Mouse (Mus musculus) kidney, adult 2 months (tissue): ENCODE data around the gene Selenop. TPM values are rescaled to one million over a fixed set of nuclear protein-coding genes. Genes with fewer than 3 reads are reported as not detected.
"Not testable (repeated sequence)": the region's sequence is repeated elsewhere in the genome, so short reads cannot be mapped to it uniquely, and the experiment has no call there.

Experiments
- DNase-seq: peaks from one replicate; pipeline ENCODE4 v3.0.0; 2021
- H3K27ac ChIP-seq: fragments of 200-500 bp; 2 replicates; pipeline ENCODE4 v1.5.1; 2012; ENCODE audit warnings: low read depth, low read length, control low read depth, inconsistent platforms; ENCODE audit not compliant: insufficient read depth
- H3K27me3 ChIP-seq: fragments of 200-500 bp; replicated peaks from 2 replicates; pipeline ENCODE4 v1.6.1; 2012; ENCODE audit warnings: mild to moderate bottlenecking, moderate library complexity, low read length, inconsistent platforms; ENCODE audit not compliant: control insufficient read depth, insufficient read depth
- H3K36me3 ChIP-seq: fragments of 200-500 bp; 2 replicates; pipeline ENCODE4 v1.6.1; 2012; ENCODE audit warnings: mild to moderate bottlenecking, moderate library complexity, low read length, inconsistent platforms; ENCODE audit not compliant: control insufficient read depth, insufficient read depth
- H3K4me1 ChIP-seq: fragments of 200-500 bp; 2 replicates; pipeline ENCODE4 v1.6.1; 2011; ENCODE audit warnings: low read length; ENCODE audit not compliant: control insufficient read depth, insufficient read depth
- H3K4me3 ChIP-seq: fragments of 200-500 bp; 2 replicates; pipeline ENCODE4 v1.5.1; 2011; ENCODE audit warnings: mild to moderate bottlenecking, low read depth, low read length, control low read depth; ENCODE audit not compliant: insufficient read depth
- CTCF ChIP-seq: fragments of 200-500 bp; conservative IDR thresholded peaks from 2 replicates; pipeline ENCODE4 v1.5.1; 2011; ENCODE audit warnings: low read depth, mild to moderate bottlenecking, control low read depth, low read length, moderate library complexity, mixed read lengths; ENCODE audit not compliant: insufficient read depth, insufficient read length
- POLR2A ChIP-seq: fragments of 200-500 bp; IDR thresholded peaks from one replicate; pipeline ENCODE4 v1.6.1; 2011; ENCODE audit warnings: low read depth, low read length, control low read depth
- WGBS: fragments of 180-500 bp; shearing (Covaris S2); methylation state at CpG from one replicate; pipeline ENCODE4 v1.1.7; 2018; 5-methylcytosine and 5-hydroxymethylcytosine counted together
- polyA plus RNA-seq: library from polyadenylated mRNA; depleted of rRNA; stranded (reverse); fragments of >200 nt; gene quantifications from 2 replicates; pipeline ENCODE4 v1.2.3, GENCODE M21; 2012; rRNA removed

Gene Selenop
- 451 and 505 TPM in 2 replicates for polyA plus RNA-seq

GRCm38 (mm10) chr15:3268247-3268646 lies at the start of gene Selenop:
Gene Selenop (plus strand): TSS chr15:3268547.
- Histone ChIP-seq H3K27ac (peak within 1 kb of the TSS; percentile 100; the same call in 1 of the 2 replicates), H3K36me3 (no peaks in the 10 kb centered on the region), H3K4me1 (peaks cover 16% of the 10 kb centered on the region), H3K4me3 (no peak within 1 kb of the TSS), H3K27me3 (no peaks in the 10 kb centered on the region)
- 97% methylated on average over 6 of the region's 6 CpGs for WGBS
- no peak for TF ChIP-seq CTCF
- TF ChIP-seq POLR2A = no peak
- DNase-seq = no peak

- not testable (repeated sequence) for H3K36me3 ChIP-seq, H3K27me3 ChIP-seq, DNase-seq, H3K4me1 ChIP-seq, H3K4me3 ChIP-seq, H3K27ac ChIP-seq
- 96% methylated on average over 4 of the region's 4 CpGs for WGBS
These were observed 49.7 kb upstream of the Selenop start for GRCm38 (mm10) chr15:3218668-3219067.

- Histone ChIP-seq H3K4me1 (peaks cover 6% of the 10 kb centered on the region; the same call in 1 of the 2 replicates), H3K27me3 (no peaks in the 10 kb centered on the region), H3K36me3 (no peaks in the 10 kb centered on the region), H3K27ac (no peak overlapping the region), H3K4me3 (no peak overlapping the region)
- no peak for DNase-seq
- TF ChIP-seq POLR2A (no peak), CTCF (no peak)
- 92% methylated on average over 5 of the region's 5 CpGs for whole genome bisulfite sequencing
These were observed 45.4 kb upstream of the Selenop start for GRCm38 (mm10) chr15:3222803-3223437.

- TF ChIP-seq POLR2A = no peak
- no peak for TF ChIP-seq CTCF
- H3K4me1 ChIP-seq = peaks cover 6% of the 10 kb centered on the region; the same call in 1 of the 2 replicates
- WGBS = 79% methylated on average over 3 of the region's 3 CpGs
- H3K4me3 ChIP-seq = no peak overlapping the region
- no peaks in the 10 kb centered on the region for H3K36me3 ChIP-seq
- no peak for DNase-seq
- H3K27me3 ChIP-seq = no peaks in the 10 kb centered on the region
- no peak overlapping the region for H3K27ac ChIP-seq
These were observed 41.8 kb upstream of the Selenop start for GRCm38 (mm10) chr15:3226573-3226972.

- no peaks in the 10 kb centered on the region for H3K27me3 ChIP-seq
- whole genome bisulfite sequencing = 48% methylated on average over 2 of the region's 2 CpGs
- peak; percentile 78 for DNase-seq
- H3K4me1 ChIP-seq = peaks cover 8% of the 10 kb centered on the region; the same call in 1 of the 2 replicates
- TF ChIP-seq CTCF (no peak), POLR2A (no peak)
- H3K36me3 ChIP-seq = no peaks in the 10 kb centered on the region
- no peak overlapping the region for H3K4me3 ChIP-seq
- peak overlapping the region; percentile 79 for H3K27ac ChIP-seq
These were observed 40.2 kb upstream of the Selenop start for GRCm38 (mm10) chr15:3228185-3228584.

GRCm38 (mm10) chr15:3228990-3229389 lies 39.4 kb upstream of the Selenop start:
- TF ChIP-seq POLR2A (no peak), CTCF (no peak)
- Histone ChIP-seq H3K27ac (no peak overlapping the region), H3K27me3 (no peaks in the 10 kb centered on the region), H3K4me3 (no peak overlapping the region), H3K36me3 (no peaks in the 10 kb centered on the region), H3K4me1 (peaks cover 8% of the 10 kb centered on the region; the same call in 1 of the 2 replicates)
- DNase-seq = no peak
- 88% methylated on average over 6 of the region's 6 CpGs for WGBS

- no peak overlapping the region for H3K4me3 ChIP-seq
- H3K27ac ChIP-seq = no peak overlapping the region
- no peaks in the 10 kb centered on the region for H3K36me3 ChIP-seq
- DNase-seq = no peak
- TF ChIP-seq CTCF (no peak), POLR2A (no peak)
- WGBS = 84% methylated on average over 4 of the region's 4 CpGs
- peaks cover 8% of the 10 kb centered on the region; the same call in 1 of the 2 replicates for H3K4me1 ChIP-seq
- H3K27me3 ChIP-seq = no peaks in the 10 kb centered on the region
These were observed 37.3 kb upstream of the Selenop start for GRCm38 (mm10) chr15:3231004-3231403.
